Mouse (Mus musculus) left cerebral cortex, adult 8-10 months (tissue): ENCODE results near the gene Raver2. TPM values are rescaled to one million over a fixed set of nuclear protein-coding genes. Genes with fewer than 3 reads are reported as not detected.

Experiments
- DNase-seq, 2 experiments: peaks; one replicate each; pipeline ENCODE4 v3.0.0; 2022; ENCODE audit warnings: low spot score in 2 of 2
- total RNA-seq, 4 experiments: library from RNA; stranded (reverse); gene quantifications; 2 replicates each; pipeline ENCODE4 v1.2.4; 2022

The Raver2 gene
- total RNA-seq, 4 experiments from 2014 or later = 12.5 to 16.2 (median 15.2) TPM

- no peak for DNase-seq
Observed at GRCm38 (mm10) chr4:101093292-101093691, 24.5 kb downstream of the Raver2 start.

- DNase-seq = no peak
Observed at GRCm38 (mm10) chr4:101107122-101107521, 38.3 kb downstream of the Raver2 start.

- no peak for DNase-seq
Observed at GRCm38 (mm10) chr4:101121002-101121401, 52.2 kb downstream of the Raver2 start.

- DNase-seq = no peak
Observed at GRCm38 (mm10) chr4:101135013-101135412, 66.2 kb downstream of the Raver2 start.

- no peak for DNase-seq
Observed at GRCm38 (mm10) chr4:101135909-101136308, 67.1 kb downstream of the Raver2 start.

- no peak for DNase-seq
Observed at GRCm38 (mm10) chr4:101137975-101138374, 69.2 kb downstream of the Raver2 start.

- DNase-seq = no peak
Observed at GRCm38 (mm10) chr4:101141768-101142167, 73.0 kb downstream of the Raver2 start.

- no peak for DNase-seq
Observed at GRCm38 (mm10) chr4:101143901-101144300, 75.1 kb downstream of the Raver2 start.

GRCm38 (mm10) chr4:101144361-101144760 is 75.6 kb downstream of the Raver2 start:
- no peak for DNase-seq

- DNase-seq = no peak
Observed at GRCm38 (mm10) chr4:101144790-101145189, 76.0 kb downstream of the Raver2 start.

GRCm38 (mm10) chr4:101146047-101146745 is 77.4 kb downstream of the Raver2 start:
- peak; percentile 61 to 74 for DNase-seq

- no peak for DNase-seq
Observed at GRCm38 (mm10) chr4:101146891-101147655, 78.3 kb downstream of the Raver2 start.

- no peak for DNase-seq
Observed at GRCm38 (mm10) chr4:101155541-101155940, 86.8 kb downstream of the Raver2 start.

GRCm38 (mm10) chr4:101157476-101157875 is 88.7 kb downstream of the Raver2 start:
- no peak for DNase-seq

GRCm38 (mm10) chr4:101158282-101158681 is 89.5 kb downstream of the Raver2 start:
- DNase-seq = peak in 1 of 2 experiments; percentile 77

- DNase-seq = peak in 1 of 2 experiments; percentile 40
Observed at GRCm38 (mm10) chr4:101159191-101159764, 90.5 kb downstream of the Raver2 start.

GRCm38 (mm10) chr4:101160821-101161220 is 92.0 kb downstream of the Raver2 start:
- DNase-seq = no peak

- DNase-seq = no peak
Observed at GRCm38 (mm10) chr4:101164189-101164588, 95.4 kb downstream of the Raver2 start.

GRCm38 (mm10) chr4:101164673-101165072 is 95.9 kb downstream of the Raver2 start:
- no peak for DNase-seq

- no peak for DNase-seq
Observed at GRCm38 (mm10) chr4:101165776-101166175, 97.0 kb downstream of the Raver2 start.

GRCm38 (mm10) chr4:101167777-101168176 is 99.0 kb downstream of the Raver2 start:
- DNase-seq = no peak

GRCm38 (mm10) chr4:101168189-101168778 is 99.5 kb downstream of the Raver2 start:
- DNase-seq = no peak
